19 mouse cellular contexts compared by ENCODE assay signal in genomic region chr10:60095558-60095957, GRCm38 (mm10).
"Had no signal": no experiment of that assay in that cellular context is flagged by ENCODE, and none has a peak within 500 bp of the region (broad histone marks: within the 10 kb centered on the region; RNA-seq: fewer than 3 reads in every experiment).

No protein-coding gene starts in this region.

- H3K27ac ChIP-seq: layer of hippocampus, adult 2 months; limb, embryonic 10.5 days; limb, embryonic 13.5 days; liver, embryonic 12.5 days; liver, embryonic 15.5 days; lung, embryonic 15.5 days; midbrain, embryonic 10.5 days; midbrain, embryonic 13.5 days had no signal

- DNase-seq: kidney, adult 11 months; kidney, adult 9 months; layer of hippocampus, adult 9-11 months; liver; lung, adult 18-20 months; lung, postnatal 10 days; lung, postnatal 36 days; thymus, adult 18-20 months; thymus, postnatal 36 days had no signal

- H3K4me2 ChIP-seq: limb, embryonic 13.5 days; liver, embryonic 12.5 days; liver, embryonic 15.5 days; lung, embryonic 15.5 days; midbrain, embryonic 13.5 days had no signal

- H3K9me3 ChIP-seq: limb, embryonic 10.5 days; limb, embryonic 13.5 days; liver, embryonic 12.5 days; liver, embryonic 15.5 days; lung, embryonic 15.5 days; megakaryocyte, embryonic 14.5 days; midbrain, embryonic 10.5 days; midbrain, embryonic 13.5 days had no signal

- ATAC-seq: liver, embryonic 12.5 days; midbrain, embryonic 13.5 days; midbrain, embryonic 16.5 days had no signal

- H3K4me1 ChIP-seq: limb, embryonic 10.5 days; liver, embryonic 12.5 days; liver, embryonic 15.5 days; lung, embryonic 15.5 days had no signal

- H3K36me3 ChIP-seq: liver, embryonic 12.5 days; liver, embryonic 15.5 days; lung, embryonic 15.5 days; midbrain, embryonic 13.5 days had no signal

- H3K9ac ChIP-seq: limb, embryonic 13.5 days; liver, embryonic 12.5 days; liver, embryonic 15.5 days; lung, embryonic 15.5 days; midbrain, embryonic 13.5 days had no signal

- H3K27me3 ChIP-seq: limb, embryonic 13.5 days; liver, embryonic 12.5 days; liver, embryonic 15.5 days; lung, embryonic 15.5 days had no signal

- H3K4me3 ChIP-seq: layer of hippocampus, adult 2 months; limb, embryonic 10.5 days; limb, embryonic 13.5 days; liver, embryonic 12.5 days; liver, embryonic 15.5 days; lung, embryonic 15.5 days; megakaryocyte, embryonic 14.5 days; midbrain, embryonic 10.5 days; midbrain, embryonic 13.5 days had no signal
